Mouse (Mus musculus): ENCODE measurements around the gene Ccdc78. TPM values are rescaled to one million over a fixed set of nuclear protein-coding genes. Genes with fewer than 3 reads are reported as not detected.
A peak's percentile ranks its signal among the peaks of the same experiment; 100 is the strongest.

Gene Ccdc78
- total RNA-seq, 1 experiment = 0.22 TPM

DNA sequence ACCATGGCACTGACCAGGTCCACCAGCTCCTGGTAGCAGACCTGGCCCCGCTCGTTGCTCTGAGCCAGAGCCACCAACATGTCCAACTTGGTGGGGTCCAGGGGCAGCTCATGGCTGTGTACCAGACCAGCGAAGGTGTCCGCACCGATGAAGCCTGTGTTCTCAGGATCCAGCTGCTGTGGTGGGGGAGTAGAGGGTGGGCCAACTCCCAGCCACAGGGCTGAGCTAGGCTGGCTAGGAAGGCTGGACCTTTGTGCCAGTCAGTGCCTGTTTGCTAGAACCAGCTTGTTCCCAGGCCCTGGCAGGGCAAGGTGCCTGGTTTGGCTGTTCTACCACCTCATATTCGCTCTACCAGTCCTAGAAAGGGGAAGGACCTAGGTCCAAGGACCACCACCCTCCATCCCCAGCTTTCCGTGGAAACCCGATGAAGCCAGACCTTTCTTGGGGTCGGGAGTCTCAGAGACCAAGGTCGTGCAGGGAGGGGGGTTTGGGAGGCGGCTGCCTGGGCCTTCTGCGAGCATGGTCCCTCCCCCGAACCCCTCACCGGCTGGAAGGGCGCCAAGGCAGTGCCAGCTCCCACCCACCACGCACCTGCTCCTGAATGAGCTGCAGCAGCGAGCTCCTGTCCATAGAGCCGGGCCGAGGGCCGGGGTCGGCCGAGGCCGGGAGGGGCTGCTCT is 50.2 kb downstream of the Ccdc78 start:
- no peak for DNase-seq (ENCODE audit: low read depth, low spot score)
- H3K27ac ChIP-seq (ENCODE audit: insufficient read depth, low read depth, low read length, poor library complexity, severe bottlenecking) = no peak overlapping the region
- in situ Hi-C loops (cut with MboI; ENCODE audit: low sequenced_read_pairs in 2 of 2, unreplicated experiment in 2 of 2) = no loop called here
- H3K4me3 ChIP-seq (ENCODE audit: insufficient read depth in 1 of 2, low read depth in 1 of 2, low read length in 2 of 2, poor library complexity in 1 of 2, severe bottlenecking in 1 of 2) = peak overlapping the region; percentile 23 to 41; a peak in 3 of 4 replicates
- peaks cover under 1 to 23% of the 10 kb centered on the region in 2 experiments; a peak in 1 of 4 replicates for H3K4me1 ChIP-seq (ENCODE audit: control insufficient read depth in 2 of 2, insufficient read depth in 2 of 2, low read length in 2 of 2, poor library complexity in 1 of 2)
- peaks cover 51% of the 10 kb centered on the region for H3K36me3 ChIP-seq (ENCODE audit: control insufficient read depth, insufficient read depth, low read length, poor library complexity, severe bottlenecking)
- TF ChIP-seq CHD2 (IDR thresholded peaks at IDR 0.05; ENCODE audit: low read depth, low read length) (no peak), MAFK (IDR thresholded peaks at IDR 0.05; ENCODE audit: insufficient read depth, low read depth, low read length) (no peak), HCFC1 (IDR thresholded peaks at IDR 0.05; ENCODE audit: borderline replicate concordance, insufficient read depth, low read length) (no peak), ZC3H11A (IDR thresholded peaks at IDR 0.05; ENCODE audit: borderline replicate concordance, low read depth, low read length) (no peak), ZNF384 (IDR thresholded peaks at IDR 0.05; ENCODE audit: low read depth, low read length) (no peak)
- H3K9ac ChIP-seq (ENCODE audit: insufficient read depth, low read depth, low read length, poor library complexity, severe bottlenecking) = peak overlapping the region; percentile 20; the same call in 1 of the 2 replicates
- no peaks in the 10 kb centered on the region for H3K9me3 ChIP-seq (ENCODE audit: control insufficient read depth, insufficient read depth, low read depth, low read length)

GRCm38 (mm10) chr17:25837076-25837410 is 50.7 kb downstream of the Ccdc78 start, which contains the start of gene Rhbdl1:
TSS of gene Rhbdl1 (minus strand) at chr17:25837295.
- no peak within 1 kb of the TSS for H3K27ac ChIP-seq (ENCODE audit: insufficient read depth, low read depth, low read length, poor library complexity, severe bottlenecking)
- in situ Hi-C loops (cut with MboI; ENCODE audit: low sequenced_read_pairs in 2 of 2, unreplicated experiment in 2 of 2) = no loop called here
- no peaks in the 10 kb centered on the region for H3K9me3 ChIP-seq (ENCODE audit: control insufficient read depth, insufficient read depth, low read depth, low read length)
- peaks cover 51% of the 10 kb centered on the region for H3K36me3 ChIP-seq (ENCODE audit: control insufficient read depth, insufficient read depth, low read length, poor library complexity, severe bottlenecking)
- DNase-seq (ENCODE audit: low read depth, low spot score) = no peak
- TF ChIP-seq ZNF384 (IDR thresholded peaks at IDR 0.05; ENCODE audit: low read depth, low read length) (no peak), ZC3H11A (IDR thresholded peaks at IDR 0.05; ENCODE audit: borderline replicate concordance, low read depth, low read length) (no peak), MAFK (IDR thresholded peaks at IDR 0.05; ENCODE audit: insufficient read depth, low read depth, low read length) (no peak), HCFC1 (IDR thresholded peaks at IDR 0.05; ENCODE audit: borderline replicate concordance, insufficient read depth, low read length) (no peak), CHD2 (IDR thresholded peaks at IDR 0.05; ENCODE audit: low read depth, low read length) (no peak)
- peak within 1 kb of the TSS; percentile 23 to 41; a peak in 3 of 4 replicates for H3K4me3 ChIP-seq (ENCODE audit: insufficient read depth in 1 of 2, low read depth in 1 of 2, low read length in 2 of 2, poor library complexity in 1 of 2, severe bottlenecking in 1 of 2)
- H3K9ac ChIP-seq (ENCODE audit: insufficient read depth, low read depth, low read length, poor library complexity, severe bottlenecking) = peak within 1 kb of the TSS; percentile 20; the same call in 1 of the 2 replicates
- peaks cover 0 to 19% of the 10 kb centered on the region in 2 experiments; a peak in 1 of 4 replicates for H3K4me1 ChIP-seq (ENCODE audit: control insufficient read depth in 2 of 2, insufficient read depth in 2 of 2, low read length in 2 of 2, poor library complexity in 1 of 2)

GRCm38 (mm10) chr17:25837533-25837932 is 51.2 kb downstream of the Ccdc78 start:
- Histone ChIP-seq H3K9ac (ENCODE audit: insufficient read depth, low read depth, low read length, poor library complexity, severe bottlenecking) (no peak overlapping the region), H3K36me3 (ENCODE audit: control insufficient read depth, insufficient read depth, low read length, poor library complexity, severe bottlenecking) (peaks cover 56% of the 10 kb centered on the region), H3K9me3 (ENCODE audit: control insufficient read depth, insufficient read depth, low read depth, low read length) (no peaks in the 10 kb centered on the region), H3K27ac (ENCODE audit: insufficient read depth, low read depth, low read length, poor library complexity, severe bottlenecking) (no peak overlapping the region), H3K4me1 (ENCODE audit: control insufficient read depth in 2 of 2, insufficient read depth in 2 of 2, low read length in 2 of 2, poor library complexity in 1 of 2) (peaks cover 0 to 19% of the 10 kb centered on the region in 2 experiments; a peak in 1 of 4 replicates), H3K4me3 (ENCODE audit: insufficient read depth in 1 of 2, low read depth in 1 of 2, low read length in 2 of 2, poor library complexity in 1 of 2, severe bottlenecking in 1 of 2) (no peak overlapping the region)
- TF ChIP-seq ZNF384 (IDR thresholded peaks at IDR 0.05; ENCODE audit: low read depth, low read length) = no peak
- no peak for TF ChIP-seq ZC3H11A (IDR thresholded peaks at IDR 0.05; ENCODE audit: borderline replicate concordance, low read depth, low read length)
- TF ChIP-seq MAFK (IDR thresholded peaks at IDR 0.05; ENCODE audit: insufficient read depth, low read depth, low read length) = no peak
- no peak for TF ChIP-seq CHD2 (IDR thresholded peaks at IDR 0.05; ENCODE audit: low read depth, low read length)
- TF ChIP-seq HCFC1 (IDR thresholded peaks at IDR 0.05; ENCODE audit: borderline replicate concordance, insufficient read depth, low read length) = no peak
- in situ Hi-C loops (cut with MboI; ENCODE audit: low sequenced_read_pairs in 2 of 2, unreplicated experiment in 2 of 2) = no loop called here
- DNase-seq (ENCODE audit: low read depth, low spot score) = no peak

- no peak for DNase-seq (ENCODE audit: low read depth, low spot score)
- H3K9ac ChIP-seq (ENCODE audit: insufficient read depth, low read depth, low read length, poor library complexity, severe bottlenecking) = no peak overlapping the region
- peaks cover 0 to 24% of the 10 kb centered on the region in 2 experiments; a peak in 1 of 4 replicates for H3K4me1 ChIP-seq (ENCODE audit: control insufficient read depth in 2 of 2, insufficient read depth in 2 of 2, low read length in 2 of 2, poor library complexity in 1 of 2)
- H3K9me3 ChIP-seq (ENCODE audit: control insufficient read depth, insufficient read depth, low read depth, low read length) = no peaks in the 10 kb centered on the region
- TF ChIP-seq HCFC1 (IDR thresholded peaks at IDR 0.05; ENCODE audit: borderline replicate concordance, insufficient read depth, low read length) (no peak), MAFK (IDR thresholded peaks at IDR 0.05; ENCODE audit: insufficient read depth, low read depth, low read length) (no peak), ZNF384 (IDR thresholded peaks at IDR 0.05; ENCODE audit: low read depth, low read length) (no peak)
- in situ Hi-C loops (cut with MboI; ENCODE audit: low sequenced_read_pairs in 2 of 2, unreplicated experiment in 2 of 2) = no loop called here
- no peak overlapping the region for H3K27ac ChIP-seq (ENCODE audit: insufficient read depth, low read depth, low read length, poor library complexity, severe bottlenecking)
- no peak overlapping the region for H3K4me3 ChIP-seq (ENCODE audit: insufficient read depth in 1 of 2, low read depth in 1 of 2, low read length in 2 of 2, poor library complexity in 1 of 2, severe bottlenecking in 1 of 2)
- H3K36me3 ChIP-seq (ENCODE audit: control insufficient read depth, insufficient read depth, low read length, poor library complexity, severe bottlenecking) = peaks cover 56% of the 10 kb centered on the region
Measured at GRCm38 (mm10) chr17:25838904-25839303, 52.5 kb downstream of the Ccdc78 start.

Data from ES-E14 (cell line).